Mouse (Mus musculus) spleen, adult 12 weeks (tissue): ENCODE data around the gene Stam2.

Experiments used
- DNase-seq: peaks from one replicate; pipeline ENCODE4 v3.0.0; 2022; ENCODE audit warnings: low spot score

The Stam2 gene

DNA sequence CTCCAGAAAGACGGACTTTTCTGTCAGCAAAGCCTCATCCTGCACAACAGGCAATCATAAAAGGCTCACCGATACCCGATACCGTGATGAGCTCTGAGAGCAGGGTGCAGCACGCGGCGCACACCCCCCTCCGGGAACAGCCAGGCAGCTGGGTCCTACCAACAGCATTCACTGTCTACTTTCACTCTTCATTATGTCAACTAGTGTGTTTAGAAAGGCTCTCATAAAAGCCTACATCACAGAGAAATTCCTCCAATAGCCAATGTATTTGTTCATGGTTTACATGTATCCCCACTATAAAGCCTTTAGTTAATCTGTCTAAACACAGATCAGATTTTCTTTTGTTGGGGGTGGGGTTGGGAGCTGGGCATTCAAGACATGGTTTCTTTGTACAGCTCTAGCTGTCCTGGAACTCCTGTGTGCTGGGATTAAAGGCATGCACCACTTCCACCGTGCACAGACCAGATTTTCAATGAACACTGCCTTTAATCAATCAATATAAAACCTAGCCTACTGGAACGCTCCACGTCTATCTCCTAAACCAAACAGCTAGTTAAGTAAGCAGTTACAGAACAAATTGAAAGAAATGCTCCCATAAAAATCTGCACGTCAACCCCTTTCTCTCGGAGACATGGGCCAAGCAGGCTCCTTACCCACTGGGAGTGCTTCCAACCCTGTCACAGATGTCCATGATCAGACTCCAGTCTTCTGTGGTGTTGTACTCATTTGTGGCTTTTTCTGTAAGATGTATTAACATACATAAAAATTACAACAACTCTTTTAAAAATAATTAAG lies 21.7 kb downstream of the Stam2 start:
- DNase-seq = no peak

DNA sequence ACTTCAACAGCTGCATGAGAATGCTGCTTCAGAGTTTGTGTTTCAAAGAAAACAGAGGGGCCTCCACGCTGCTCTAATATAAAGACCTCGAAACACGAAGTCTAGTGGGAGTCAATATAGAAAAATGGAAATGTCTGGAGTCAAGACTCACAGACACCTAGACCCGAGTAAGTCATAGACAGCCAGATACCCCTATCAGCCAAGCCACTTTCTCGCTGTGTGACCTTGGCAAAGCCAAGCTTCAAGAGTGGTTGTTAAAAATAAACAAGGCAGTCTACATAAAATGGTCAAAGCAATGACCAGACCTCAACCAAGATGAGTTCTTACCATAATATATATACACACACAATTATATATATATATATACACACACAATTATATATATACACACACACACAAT lies 25.0 kb downstream of the Stam2 start:
- DNase-seq = no peak

GRCm38 (mm10) chr2:52715538-52715937 lies 26.5 kb downstream of the Stam2 start:
- DNase-seq = no peak

GRCm38 (mm10) chr2:52714111-52714510 lies 28.0 kb downstream of the Stam2 start:
- DNase-seq = no peak

DNA sequence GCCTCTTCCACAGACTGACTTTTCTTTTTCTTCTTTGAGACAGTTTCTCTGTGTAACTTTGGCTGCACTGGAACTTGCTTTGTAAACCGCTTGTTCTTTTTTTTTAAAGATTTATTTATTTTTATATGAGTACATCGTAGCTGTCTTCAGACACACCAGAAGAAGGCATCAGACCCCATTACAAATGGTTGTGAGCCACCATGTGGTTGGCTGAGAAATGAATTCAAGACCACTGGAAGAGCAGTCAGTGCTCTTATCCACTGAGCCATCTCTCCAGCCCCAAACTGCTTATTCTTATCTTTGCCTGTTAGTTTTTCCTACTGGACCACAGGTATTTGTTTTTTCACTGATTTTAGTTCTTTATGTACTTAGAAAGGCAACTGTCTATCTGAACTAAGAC lies 31.3 kb downstream of the Stam2 start:
- no peak for DNase-seq

DNA sequence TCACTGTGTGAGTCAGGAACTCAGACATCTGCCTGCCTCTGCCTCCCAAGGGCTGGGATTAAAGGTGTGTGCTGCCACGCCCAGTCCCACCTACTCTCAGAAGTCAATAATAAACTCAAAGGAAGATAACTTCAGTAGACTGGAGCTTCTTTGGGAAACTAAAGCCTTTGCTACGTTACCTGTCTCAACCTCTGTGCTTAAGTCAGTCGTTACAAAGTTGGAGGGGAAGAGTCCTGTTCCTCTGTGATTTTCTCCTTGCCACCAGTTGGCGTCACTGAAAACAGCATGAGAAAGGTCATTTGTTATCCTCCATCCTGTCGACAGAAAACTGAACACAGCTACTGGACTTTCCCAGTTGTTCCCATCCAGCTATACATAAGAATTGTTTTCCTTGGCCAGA lies 32.7 kb downstream of the Stam2 start:
- DNase-seq = no peak

- DNase-seq = no peak
Measured at GRCm38 (mm10) chr2:52701368-52702036, 40.6 kb downstream of the Stam2 start.

- DNase-seq = no peak
Measured at GRCm38 (mm10) chr2:52700352-52700751, 41.7 kb downstream of the Stam2 start.

- DNase-seq = no peak
Measured at GRCm38 (mm10) chr2:52694604-52695003, 47.5 kb downstream of the Stam2 start.

DNA sequence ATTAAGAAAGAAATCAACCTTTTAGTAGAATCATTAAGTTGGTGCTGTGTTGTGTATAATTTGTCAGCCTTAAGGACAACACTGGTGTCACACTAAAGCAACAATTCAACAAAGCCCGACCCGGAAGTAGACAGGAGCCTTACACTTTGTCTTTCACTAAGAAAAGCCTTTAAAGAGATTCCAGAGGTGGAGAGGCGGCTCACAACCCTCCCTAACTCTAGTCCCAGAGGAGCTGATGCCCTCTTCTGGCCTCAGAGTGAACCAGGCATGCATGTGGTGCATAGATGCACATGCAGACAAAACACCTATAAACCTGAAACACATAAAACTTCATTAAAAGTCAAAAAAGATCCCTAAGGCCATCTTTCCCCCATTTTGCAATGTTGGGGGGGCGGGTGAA lies 50.3 kb downstream of the Stam2 start:
- DNase-seq = no peak

- DNase-seq = no peak
Measured at GRCm38 (mm10) chr2:52686601-52687000, 55.5 kb downstream of the Stam2 start.

DNA sequence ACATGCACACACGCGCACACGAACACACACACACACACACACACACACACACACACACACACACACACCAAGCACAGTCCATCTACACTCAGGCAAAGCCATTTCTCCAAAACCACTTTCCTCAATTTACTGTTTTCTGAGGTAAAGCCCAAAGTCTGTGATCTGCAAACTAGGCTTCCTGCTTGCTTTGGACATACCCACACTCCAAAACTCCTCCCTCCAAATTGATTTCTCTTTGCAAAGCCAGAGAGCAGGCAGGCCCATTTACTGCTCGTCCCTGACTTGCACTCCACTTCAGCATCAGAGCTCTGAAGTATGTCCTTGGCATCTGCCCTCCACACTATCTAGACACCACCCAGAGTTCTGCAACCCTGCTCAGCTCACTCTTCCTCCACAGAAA lies 64.5 kb downstream of the Stam2 start:
- DNase-seq = no peak

- no peak for DNase-seq
Measured at GRCm38 (mm10) chr2:52676913-52677303, 65.2 kb downstream of the Stam2 start.

GRCm38 (mm10) chr2:52676023-52676912 lies 65.8 kb downstream of the Stam2 start, which contains the start of gene Cacnb4:
Gene Cacnb4, minus strand, starts transcription at chr2:52676831.
- no peak for DNase-seq

DNA sequence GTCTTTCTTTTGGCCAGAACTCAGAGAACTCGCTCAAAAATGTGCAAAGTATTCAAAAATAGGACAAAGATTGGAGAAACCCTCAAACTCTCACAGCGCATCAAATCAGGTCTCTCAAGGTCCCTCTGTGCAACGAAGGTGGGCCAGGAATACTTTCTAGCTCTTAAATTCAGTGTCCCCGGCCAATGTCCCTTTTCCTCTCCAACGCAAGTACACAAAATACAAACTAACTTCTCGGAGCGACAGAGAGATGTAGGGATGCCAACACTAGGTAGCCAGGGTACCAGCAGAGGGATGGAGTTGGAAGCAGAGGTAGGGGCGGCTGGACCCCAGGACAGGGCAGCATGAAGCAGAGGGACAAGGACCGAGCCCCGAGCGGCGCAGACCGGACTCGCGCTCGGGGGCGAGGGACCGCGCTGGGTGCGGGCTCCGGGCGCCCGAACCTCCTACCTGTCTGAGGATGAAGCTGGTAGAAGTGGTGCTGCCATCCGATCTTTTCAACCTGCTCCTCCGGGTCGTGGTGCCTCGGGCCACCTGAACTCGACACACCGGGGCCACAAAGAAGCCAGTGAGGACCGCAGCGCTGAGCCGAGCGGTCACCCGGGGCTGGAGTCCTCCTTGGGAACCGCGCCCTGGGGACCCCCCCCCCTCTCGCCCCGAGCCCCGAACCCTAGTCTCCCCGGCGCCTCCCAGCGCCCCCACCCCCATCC lies 66.6 kb downstream of the Stam2 start:
- no peak for DNase-seq

DNA sequence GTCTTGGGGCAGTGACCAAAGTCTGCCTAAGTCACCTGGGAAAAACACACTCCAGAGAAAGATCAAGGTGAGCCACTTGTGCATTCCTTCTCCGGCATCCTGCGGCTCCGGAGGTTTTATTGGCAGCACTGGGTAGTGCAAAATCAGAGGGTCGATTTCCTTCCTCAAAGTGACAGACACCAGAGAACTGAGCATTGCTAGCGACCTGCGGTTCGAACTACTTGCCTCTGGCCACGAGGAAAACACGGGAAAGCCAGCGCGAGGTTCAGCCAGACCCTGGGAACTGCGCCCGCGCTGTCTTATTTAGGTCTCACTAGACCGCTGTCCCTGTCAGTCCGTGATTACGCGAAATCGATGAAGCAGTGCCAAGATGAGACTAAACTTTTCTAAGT lies 67.2 kb downstream of the Stam2 start:
- DNase-seq = no peak

- DNase-seq = no peak
Measured at GRCm38 (mm10) chr2:52673172-52673571, 68.9 kb downstream of the Stam2 start.

DNA sequence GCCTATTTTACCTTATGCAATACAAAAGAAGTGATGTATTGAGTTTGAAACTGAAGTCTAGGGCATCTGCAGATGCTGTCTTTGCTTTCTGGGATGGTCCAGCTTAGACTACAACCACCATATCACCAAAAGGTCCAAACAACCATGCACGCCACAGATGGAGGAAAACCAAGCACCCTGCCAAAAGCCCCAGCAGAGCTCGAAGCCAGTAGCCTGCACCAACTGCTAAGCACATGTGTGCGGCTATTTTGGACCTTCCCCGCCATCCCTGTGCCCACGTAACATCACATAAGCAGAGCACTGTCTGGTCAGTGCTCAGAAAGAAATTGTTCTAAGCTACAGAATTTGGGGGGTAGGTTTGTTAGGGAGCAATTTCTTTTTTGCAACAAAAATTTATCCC lies 71.3 kb downstream of the Stam2 start:
- DNase-seq = no peak

GRCm38 (mm10) chr2:52668480-52668879 lies 73.6 kb downstream of the Stam2 start:
- no peak for DNase-seq

GRCm38 (mm10) chr2:52656722-52657121 lies 85.4 kb downstream of the Stam2 start:
- no peak for DNase-seq

- no peak for DNase-seq
Measured at GRCm38 (mm10) chr2:52654541-52654940, 87.5 kb downstream of the Stam2 start.

- no peak for DNase-seq
Measured at GRCm38 (mm10) chr2:52651547-52651946, 90.5 kb downstream of the Stam2 start.
